Mouse (Mus musculus): ENCODE data around the gene Lmtk2.

Gene Lmtk2

GRCm38 (mm10) chr5:144215992-144216391 is 115.8 kb downstream of the Lmtk2 start:
- no peak for DNase-seq (ENCODE audit: low spot score in 2 of 2)

GRCm38 (mm10) chr5:144218061-144218460 is 117.8 kb downstream of the Lmtk2 start:
- no peak for DNase-seq (ENCODE audit: low spot score in 2 of 2)

GRCm38 (mm10) chr5:144219306-144219705 is 119.1 kb downstream of the Lmtk2 start:
- peak; percentile 12 to 25 for DNase-seq (ENCODE audit: low spot score in 2 of 2)

- DNase-seq (ENCODE audit: low spot score in 2 of 2), result no peak
Observed at GRCm38 (mm10) chr5:144219936-144220335, 119.7 kb downstream of the Lmtk2 start.

GRCm38 (mm10) chr5:144221305-144221704 is 121.1 kb downstream of the Lmtk2 start:
- peak; percentile 26 to 50 for DNase-seq (ENCODE audit: low spot score in 2 of 2)

GRCm38 (mm10) chr5:144222811-144223502 is 122.7 kb downstream of the Lmtk2 start:
- peak; percentile 63 to 69 for DNase-seq (ENCODE audit: low spot score in 2 of 2)

GRCm38 (mm10) chr5:144223503-144223862 is 123.2 kb downstream of the Lmtk2 start, which contains the start of gene Tecpr1:
Gene Tecpr1, minus strand, starts transcription at chr5:144223615.
- peak; percentile 95 to 97 for DNase-seq (ENCODE audit: low spot score in 2 of 2)

GRCm38 (mm10) chr5:144223899-144224816 is 123.9 kb downstream of the Lmtk2 start:
- no peak for DNase-seq (ENCODE audit: low spot score in 2 of 2)

GRCm38 (mm10) chr5:144226220-144226619 is 126.0 kb downstream of the Lmtk2 start:
- no peak for DNase-seq (ENCODE audit: low spot score in 2 of 2)

- DNase-seq (ENCODE audit: low spot score in 2 of 2), result no peak
Observed at GRCm38 (mm10) chr5:144230216-144230615, 130.0 kb downstream of the Lmtk2 start.

- no peak for DNase-seq (ENCODE audit: low spot score in 2 of 2)
Observed at GRCm38 (mm10) chr5:144231410-144231809, 131.2 kb downstream of the Lmtk2 start.

GRCm38 (mm10) chr5:144232531-144232930 is 132.3 kb downstream of the Lmtk2 start:
- no peak for DNase-seq (ENCODE audit: low spot score in 2 of 2)

- no peak for DNase-seq (ENCODE audit: low spot score in 2 of 2)
Observed at GRCm38 (mm10) chr5:144234222-144234621, 134.0 kb downstream of the Lmtk2 start.

GRCm38 (mm10) chr5:144234714-144235113 is 134.5 kb downstream of the Lmtk2 start:
- no peak for DNase-seq (ENCODE audit: low spot score in 2 of 2)

Measured in heart, adult 9 months (tissue).